Mouse (Mus musculus): ENCODE results near the gene Kansl2. TPM values are rescaled to one million over a fixed set of nuclear protein-coding genes. Genes with fewer than 3 reads are reported as not detected.

Gene Kansl2
- polyA plus RNA-seq, 1 experiment = 32.1 TPM

DNA sequence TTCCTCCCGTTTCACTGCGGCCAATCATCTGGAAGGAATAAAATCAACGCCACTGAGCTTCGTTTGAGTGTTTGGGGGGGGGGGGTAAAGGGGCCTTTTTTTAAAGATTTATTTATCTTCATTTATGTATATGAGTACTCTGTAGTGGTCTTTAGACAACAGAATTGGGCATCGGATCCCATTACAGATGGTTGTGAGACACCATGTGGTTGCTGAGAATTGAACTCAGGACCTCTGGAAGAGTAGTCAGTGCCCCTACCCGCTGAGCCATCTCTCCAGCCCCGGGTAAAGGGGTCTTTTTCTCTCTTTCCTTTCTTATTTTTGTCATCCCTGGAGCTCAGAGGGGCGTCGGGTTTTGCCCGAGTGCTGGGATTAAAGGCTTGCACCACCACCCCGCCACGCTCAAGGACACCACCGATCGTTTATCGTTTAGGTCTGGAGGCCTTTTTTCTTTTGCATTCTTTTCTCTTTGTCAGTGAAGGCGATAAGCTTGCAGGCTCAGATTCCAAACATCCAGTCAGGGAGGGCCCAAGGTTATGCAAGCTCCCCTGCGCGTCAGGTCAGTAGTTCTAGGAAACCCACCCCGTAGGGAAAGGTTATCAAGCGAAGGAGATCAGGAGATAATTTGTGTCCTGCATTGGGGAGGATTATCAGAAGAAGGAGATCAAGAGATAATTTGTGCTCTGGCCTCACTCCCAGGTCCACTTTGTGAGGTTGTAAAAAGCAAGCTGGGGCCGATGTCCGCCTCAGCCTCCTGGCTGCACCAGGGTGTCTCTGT is 34.4 kb upstream of the Kansl2 start:
- Histone ChIP-seq H3K4me1 (ENCODE audit: control insufficient read depth, insufficient read depth, low read length) (peaks cover 9% of the 10 kb centered on the region), H3K4me3 (replicated peaks; ENCODE audit: extremely low read depth, low read depth, low read length) (peak overlapping the region; percentile 85)
- TF ChIP-seq POLR2A (IDR thresholded peaks at IDR 0.05; ENCODE audit: borderline replicate concordance, extremely low read depth, low read depth, low read length) (no peak), CTCF (IDR thresholded peaks at IDR 0.05; ENCODE audit: insufficient read depth, low read length) (no peak)
- WGBS = 6% methylated on average over 22 of the region's 22 CpGs
- no peak for DNase-seq

DNA sequence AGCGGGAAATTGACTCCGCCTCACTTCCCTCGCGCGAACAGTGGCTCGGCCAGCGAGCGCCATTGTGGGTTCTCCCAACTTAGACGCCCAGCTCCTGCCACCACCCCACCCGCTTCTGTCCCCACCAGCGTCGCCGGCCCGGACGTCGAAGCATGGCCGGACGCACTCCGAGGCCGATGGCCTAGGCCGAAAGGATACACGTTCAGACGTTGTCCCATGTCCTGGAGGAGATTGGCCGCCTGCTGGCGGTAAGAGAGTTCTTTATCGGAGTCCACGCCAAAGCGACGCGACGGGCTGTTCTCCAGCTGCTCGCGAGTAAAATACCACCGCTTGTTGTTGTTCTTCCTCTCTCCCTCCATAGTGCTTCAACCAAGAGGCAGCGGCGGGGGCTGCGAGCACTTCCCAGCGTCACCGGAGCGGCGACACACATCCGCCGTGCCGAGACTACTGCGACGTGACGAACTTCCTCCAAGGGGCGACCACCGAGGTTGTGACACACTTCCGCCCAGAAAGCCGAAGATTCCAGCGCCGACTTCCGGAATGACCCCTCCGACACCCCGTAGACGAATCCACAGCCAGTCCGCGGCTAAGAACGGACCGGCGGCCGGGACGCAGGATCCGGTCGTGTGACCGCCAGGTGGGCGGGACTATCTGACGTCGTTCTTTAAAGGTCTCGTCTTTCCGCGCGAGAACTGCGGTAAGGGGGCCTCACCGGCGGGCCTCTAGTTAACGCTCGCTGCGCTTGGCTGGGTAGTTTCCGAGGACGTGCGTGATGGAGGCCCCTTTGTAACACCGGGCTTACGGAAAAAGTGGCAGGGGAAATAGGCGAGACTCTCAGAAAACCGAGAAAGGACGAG is 33.4 kb upstream of the Kansl2 start:
- TF ChIP-seq POLR2A (IDR thresholded peaks at IDR 0.05; ENCODE audit: borderline replicate concordance, extremely low read depth, low read depth, low read length) (peak; percentile 97), CTCF (IDR thresholded peaks at IDR 0.05; ENCODE audit: insufficient read depth, low read length) (peak; percentile 41)
- Histone ChIP-seq H3K4me3 (replicated peaks; ENCODE audit: extremely low read depth, low read depth, low read length) (peak overlapping the region; percentile 85), H3K4me1 (ENCODE audit: control insufficient read depth, insufficient read depth, low read length) (peaks cover 9% of the 10 kb centered on the region)
- DNase-seq = peak; percentile 100
- WGBS = under 1% methylated on average over 88 of the region's 88 CpGs

DNA sequence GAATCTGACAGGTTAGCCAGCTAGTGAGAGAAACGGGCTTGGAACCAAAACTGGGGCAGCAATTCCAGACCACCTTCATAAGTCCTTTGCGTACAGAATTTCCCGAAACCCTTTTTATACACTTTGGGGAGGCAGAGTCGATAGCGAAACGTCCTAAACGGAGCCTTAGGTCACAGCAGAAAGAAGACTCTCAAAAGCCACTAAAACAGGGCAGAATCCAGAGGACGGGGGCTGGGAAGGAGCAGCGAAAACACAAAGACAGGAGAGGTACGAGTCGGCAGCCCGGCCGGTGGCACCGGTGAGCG is 32.9 kb upstream of the Kansl2 start:
- under 1% methylated on average over 15 of the region's 15 CpGs for WGBS
- DNase-seq = no peak
- peaks cover 9% of the 10 kb centered on the region for H3K4me1 ChIP-seq (ENCODE audit: control insufficient read depth, insufficient read depth, low read length)
- TF ChIP-seq POLR2A (IDR thresholded peaks at IDR 0.05; ENCODE audit: borderline replicate concordance, extremely low read depth, low read depth, low read length) (no peak), CTCF (IDR thresholded peaks at IDR 0.05; ENCODE audit: insufficient read depth, low read length) (no peak)
- peak overlapping the region; percentile 81 for H3K4me3 ChIP-seq (replicated peaks; ENCODE audit: extremely low read depth, low read depth, low read length)

GRCm38 (mm10) chr15:98557186-98557585 is 23.1 kb upstream of the Kansl2 start:
- no peak for DNase-seq
- no peak overlapping the region for H3K4me3 ChIP-seq (replicated peaks; ENCODE audit: extremely low read depth, low read depth, low read length)
- WGBS = 81% methylated on average over 5 of the region's 5 CpGs
- no peaks in the 10 kb centered on the region for H3K4me1 ChIP-seq (ENCODE audit: control insufficient read depth, insufficient read depth, low read length)
- no peak for TF ChIP-seq POLR2A (IDR thresholded peaks at IDR 0.05; ENCODE audit: borderline replicate concordance, extremely low read depth, low read depth, low read length)
- TF ChIP-seq CTCF (IDR thresholded peaks at IDR 0.05; ENCODE audit: insufficient read depth, low read length) = no peak

DNA sequence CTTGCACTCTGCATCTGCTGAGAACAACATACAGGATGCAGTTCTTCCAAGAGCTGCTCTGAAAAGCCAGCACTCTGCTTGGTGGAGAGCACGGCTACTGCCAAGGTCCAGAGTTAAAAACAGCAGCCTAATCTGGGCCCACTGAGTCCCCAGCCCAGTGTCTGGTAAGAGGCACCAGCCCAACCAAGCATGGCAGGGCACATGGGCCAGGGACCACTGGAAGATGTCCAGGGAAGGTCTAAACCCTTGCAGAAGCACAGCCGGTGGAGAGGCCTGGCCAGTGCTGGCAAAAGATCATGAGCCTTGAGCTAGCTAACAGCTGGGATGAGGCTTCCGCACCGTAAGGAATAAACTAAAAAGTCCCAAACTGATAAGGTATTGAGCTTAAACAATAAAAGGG is 21.8 kb upstream of the Kansl2 start:
- WGBS = 77% methylated on average over 4 of the region's 4 CpGs
- DNase-seq = no peak
- Histone ChIP-seq H3K4me1 (ENCODE audit: control insufficient read depth, insufficient read depth, low read length) (no peaks in the 10 kb centered on the region), H3K4me3 (replicated peaks; ENCODE audit: extremely low read depth, low read depth, low read length) (no peak overlapping the region)
- TF ChIP-seq CTCF (IDR thresholded peaks at IDR 0.05; ENCODE audit: insufficient read depth, low read length) = no peak
- no peak for TF ChIP-seq POLR2A (IDR thresholded peaks at IDR 0.05; ENCODE audit: borderline replicate concordance, extremely low read depth, low read depth, low read length)

GRCm38 (mm10) chr15:98552758-98553157 is 18.7 kb upstream of the Kansl2 start:
- 91% methylated on average over 2 of the region's 2 CpGs for WGBS
- TF ChIP-seq POLR2A (IDR thresholded peaks at IDR 0.05; ENCODE audit: borderline replicate concordance, extremely low read depth, low read depth, low read length) (no peak), CTCF (IDR thresholded peaks at IDR 0.05; ENCODE audit: insufficient read depth, low read length) (no peak)
- Histone ChIP-seq H3K4me3 (replicated peaks; ENCODE audit: extremely low read depth, low read depth, low read length) (no peak overlapping the region), H3K4me1 (ENCODE audit: control insufficient read depth, insufficient read depth, low read length) (no peaks in the 10 kb centered on the region)
- DNase-seq = no peak

DNA sequence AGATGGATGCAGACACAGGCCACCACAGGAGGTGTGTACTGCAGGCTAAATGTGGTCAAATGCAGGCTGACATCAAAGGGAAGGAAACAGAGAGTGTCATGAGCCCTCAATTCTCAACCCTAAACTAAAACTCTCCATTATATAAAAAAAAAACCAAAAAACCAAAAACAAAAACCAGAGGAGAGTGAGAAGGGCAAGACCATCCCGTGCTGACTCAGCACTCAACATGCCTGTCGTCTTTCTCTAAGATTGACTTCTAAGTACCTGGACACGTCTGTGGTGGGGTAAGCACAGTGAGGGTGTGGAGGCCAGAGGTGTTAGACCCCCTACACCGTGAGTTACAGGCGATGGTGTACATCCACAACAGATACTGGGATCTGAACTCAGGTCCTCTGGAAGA is 12.8 kb upstream of the Kansl2 start:
- Histone ChIP-seq H3K4me1 (ENCODE audit: control insufficient read depth, insufficient read depth, low read length) (no peaks in the 10 kb centered on the region), H3K4me3 (replicated peaks; ENCODE audit: extremely low read depth, low read depth, low read length) (no peak overlapping the region)
- no peak for TF ChIP-seq CTCF (IDR thresholded peaks at IDR 0.05; ENCODE audit: insufficient read depth, low read length)
- TF ChIP-seq POLR2A (IDR thresholded peaks at IDR 0.05; ENCODE audit: borderline replicate concordance, extremely low read depth, low read depth, low read length) = no peak
- WGBS = 91% methylated on average over 5 of the region's 5 CpGs
- no peak for DNase-seq

- TF ChIP-seq POLR2A (IDR thresholded peaks at IDR 0.05; ENCODE audit: borderline replicate concordance, extremely low read depth, low read depth, low read length) = no peak
- DNase-seq = no peak
- H3K4me3 ChIP-seq (replicated peaks; ENCODE audit: extremely low read depth, low read depth, low read length) = no peak overlapping the region
- whole genome bisulfite sequencing = 94% methylated on average over 3 of the region's 3 CpGs
- peaks cover 3% of the 10 kb centered on the region for H3K4me1 ChIP-seq (ENCODE audit: control insufficient read depth, insufficient read depth, low read length)
These were observed 11.1 kb upstream of the Kansl2 start for GRCm38 (mm10) chr15:98545151-98545550.

GRCm38 (mm10) chr15:98543341-98543740 is 9.3 kb upstream of the Kansl2 start:
- 91% methylated on average over 4 of the region's 4 CpGs for WGBS
- no peak for DNase-seq
- H3K4me3 ChIP-seq (replicated peaks; ENCODE audit: extremely low read depth, low read depth, low read length) = no peak overlapping the region
- no peak for TF ChIP-seq CTCF (IDR thresholded peaks at IDR 0.05; ENCODE audit: insufficient read depth, low read length)
- TF ChIP-seq POLR2A (IDR thresholded peaks at IDR 0.05; ENCODE audit: borderline replicate concordance, extremely low read depth, low read depth, low read length) = no peak
- peaks cover 3% of the 10 kb centered on the region for H3K4me1 ChIP-seq (ENCODE audit: control insufficient read depth, insufficient read depth, low read length)

DNA sequence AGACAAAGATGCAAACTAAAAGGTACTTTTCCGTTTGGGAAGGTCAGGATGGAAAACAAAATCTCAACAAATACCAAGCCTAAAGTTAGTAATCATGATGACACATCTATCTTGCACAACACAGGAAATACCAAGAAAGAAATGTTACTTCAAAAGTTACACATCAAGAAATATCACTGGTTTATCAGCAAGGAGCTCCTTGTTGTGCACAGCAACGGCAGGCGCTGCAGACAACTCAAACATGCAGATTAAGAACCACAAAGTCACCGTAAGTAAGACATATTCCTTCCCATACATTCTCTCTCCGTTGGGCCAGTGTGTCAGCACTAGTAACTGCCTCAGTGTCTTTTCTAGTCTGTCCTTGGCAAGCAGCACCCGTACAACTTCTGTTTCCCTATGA is 7.0 kb upstream of the Kansl2 start:
- 56% methylated on average over 6 of the region's 6 CpGs for WGBS
- DNase-seq = no peak
- no peak for TF ChIP-seq CTCF (IDR thresholded peaks at IDR 0.05; ENCODE audit: insufficient read depth, low read length)
- TF ChIP-seq POLR2A (IDR thresholded peaks at IDR 0.05; ENCODE audit: borderline replicate concordance, extremely low read depth, low read depth, low read length) = peak; percentile 14; the same call in 1 of the 2 replicates
- Histone ChIP-seq H3K4me3 (replicated peaks; ENCODE audit: extremely low read depth, low read depth, low read length) (no peak overlapping the region), H3K4me1 (ENCODE audit: control insufficient read depth, insufficient read depth, low read length) (peaks cover 3% of the 10 kb centered on the region)
